Mouse (Mus musculus) T-helper 2 cell (primary cell): ENCODE measurements around the gene Gm49353.

ENCODE experiments used
- in situ Hi-C: fragments of 300-600 bp; cut with MboI, MseI; formaldehyde crosslinking; loops from one replicate; pipeline ENCODE4 v1.15.1; 2025; ENCODE audit warnings: high pct_unique_total_duplicates

Gm49353 gene

DNA sequence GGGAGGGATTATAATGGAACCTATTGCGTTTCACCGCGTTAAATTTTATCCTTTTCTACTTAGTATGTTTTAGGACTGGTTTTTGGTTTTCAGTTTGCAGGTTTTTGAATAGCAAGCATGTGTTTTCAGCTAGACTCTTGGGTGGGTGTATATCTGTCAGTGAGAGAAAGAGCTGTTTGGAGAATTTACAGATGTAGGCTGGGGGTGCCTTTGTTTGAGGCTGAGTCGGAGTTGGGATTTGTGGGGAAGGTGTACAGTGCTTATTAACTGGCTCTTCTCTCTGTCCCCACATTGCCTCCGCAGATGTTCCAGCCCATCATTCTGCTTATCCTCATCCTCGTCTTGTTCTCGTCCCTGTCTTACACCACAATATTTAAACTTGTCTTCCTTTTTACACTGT, at the start of gene Gm49353:
Gm49353 (plus strand) TSS at position 313 of the 400 bp plus-strand sequence.
- in situ Hi-C loops: no loop called here

DNA sequence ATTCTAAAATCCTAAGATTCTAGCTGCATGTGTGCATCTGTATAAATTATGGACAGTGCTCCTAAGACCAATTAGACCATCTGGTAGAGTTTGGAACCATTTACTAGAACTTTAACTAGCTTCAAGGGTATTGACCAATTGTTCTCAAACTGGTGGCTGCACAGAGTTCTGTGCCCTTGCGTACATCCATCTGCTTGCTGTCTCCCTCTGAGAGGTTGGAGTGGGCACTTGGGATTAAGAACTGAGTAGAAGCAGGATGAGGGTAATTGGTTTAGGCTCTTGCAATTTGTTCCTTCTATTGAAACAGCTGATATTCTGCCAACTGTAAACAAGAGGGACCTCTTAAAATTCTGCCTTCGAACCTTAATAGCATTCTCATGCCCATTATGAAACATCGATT, 43.5 kb upstream of the Gm49353 start:
- in situ Hi-C loops: no loop called here

- in situ Hi-C loops: no loop called here
These were observed 37.1 kb upstream of the Gm49353 start for GRCm38 (mm10) chr10:29161664-29162063.

DNA sequence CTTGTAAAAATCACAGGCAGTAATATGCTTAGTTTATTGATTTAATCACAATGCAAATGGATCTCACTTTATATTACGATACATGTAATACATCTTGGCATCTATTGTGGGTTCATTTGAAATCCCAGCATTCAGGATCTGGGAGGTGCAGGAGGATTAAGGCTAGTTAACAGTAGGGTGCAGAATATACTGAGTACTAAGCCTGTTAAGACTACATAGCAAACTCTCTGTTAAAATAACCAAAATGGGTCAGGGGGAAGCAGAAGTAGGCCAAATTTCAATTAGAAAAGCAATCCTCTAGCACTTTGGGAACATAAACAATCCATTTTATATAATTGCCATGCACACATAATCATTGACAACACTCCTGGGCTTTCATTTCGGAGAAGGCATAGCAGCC, 25.0 kb upstream of the Gm49353 start:
- in situ Hi-C loops: no loop called here

- in situ Hi-C loops: no loop called here
These were observed 23.1 kb upstream of the Gm49353 start for GRCm38 (mm10) chr10:29175656-29176055.

DNA sequence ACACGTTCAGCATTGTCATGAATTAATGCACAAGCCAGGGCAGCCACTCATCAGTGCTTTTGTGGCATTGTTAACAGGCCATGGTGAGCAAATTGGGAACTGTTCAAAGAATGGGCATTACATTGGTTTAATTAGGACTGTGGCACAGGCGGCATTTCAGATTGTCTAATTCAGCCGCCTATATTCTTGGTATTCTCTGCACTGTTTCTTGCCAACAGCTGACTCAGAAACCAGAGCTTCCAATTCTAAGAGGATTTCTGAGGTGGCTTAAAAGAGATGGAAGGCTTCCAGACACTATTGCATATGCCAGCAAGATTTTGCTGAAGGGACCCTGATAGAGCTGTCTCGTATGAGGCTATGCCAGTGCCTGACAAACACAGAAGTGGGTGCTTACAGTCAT, 21.9 kb upstream of the Gm49353 start:
- in situ Hi-C loops: no loop called here

- in situ Hi-C loops: no loop called here
These were observed 20.8 kb upstream of the Gm49353 start for GRCm38 (mm10) chr10:29178003-29178402.

GRCm38 (mm10) chr10:29180210-29180609, 18.5 kb upstream of the Gm49353 start:
- in situ Hi-C loops: no loop called here

DNA sequence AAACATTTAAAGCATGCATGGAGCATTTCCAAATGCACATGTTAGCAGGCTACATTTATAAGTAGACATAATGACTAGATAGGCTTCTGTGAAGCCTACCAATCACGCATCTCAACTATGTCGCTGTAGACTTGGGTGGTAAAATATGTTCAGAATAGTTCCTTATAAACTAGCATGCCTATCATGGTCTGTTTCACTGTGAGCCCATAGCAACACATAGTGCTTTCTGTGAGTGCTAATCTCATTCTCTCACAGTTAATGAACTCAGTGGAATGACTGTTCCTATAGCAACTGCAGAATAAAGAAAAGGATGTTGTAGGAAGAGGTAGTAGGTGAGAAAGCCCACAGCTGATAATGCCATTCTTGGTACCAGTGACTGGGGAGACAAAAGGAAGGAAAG, 17.7 kb upstream of the Gm49353 start:
- in situ Hi-C loops: no loop called here

GRCm38 (mm10) chr10:29193769-29194168, 5.0 kb upstream of the Gm49353 start:
- in situ Hi-C loops: no loop called here

DNA sequence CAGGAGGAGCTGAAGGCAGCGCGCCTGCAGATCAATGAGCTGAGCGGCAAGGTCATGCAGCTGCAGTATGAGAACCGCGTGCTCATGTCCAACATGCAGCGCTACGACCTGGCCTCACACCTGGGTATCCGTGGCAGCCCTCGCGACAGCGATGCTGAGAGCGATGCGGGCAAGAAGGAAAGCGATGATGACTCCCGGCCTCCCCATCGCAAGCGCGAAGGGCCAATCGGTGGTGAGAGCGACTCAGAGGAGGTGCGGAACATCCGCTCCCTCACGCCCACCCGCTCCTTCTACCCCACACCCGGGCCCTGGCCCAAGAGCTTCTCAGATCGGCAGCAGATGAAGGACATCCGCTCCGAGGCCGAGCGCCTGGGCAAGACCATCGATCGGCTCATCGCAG, 1.9 kb upstream of the Gm49353 start:
- in situ Hi-C loops: no loop called here

DNA sequence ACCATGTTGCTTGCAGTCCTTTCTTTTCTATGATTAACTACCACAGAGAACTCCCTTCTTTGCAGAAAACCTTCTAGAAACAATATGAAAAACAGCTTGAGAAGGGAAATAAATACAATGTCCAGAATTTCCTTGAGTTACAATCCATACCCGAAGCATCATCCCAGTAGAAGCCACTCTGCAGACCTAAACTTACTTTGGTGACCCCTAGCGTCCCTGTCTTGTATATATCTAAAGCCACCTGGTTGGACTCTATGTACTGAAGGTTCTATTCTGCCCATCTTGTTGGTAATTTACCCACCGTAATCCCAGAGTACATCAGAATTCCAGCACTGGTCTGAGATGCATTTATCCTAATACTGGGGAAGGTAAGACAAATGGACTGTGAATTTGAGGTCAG, 1.1 kb downstream of the Gm49353 start:
- in situ Hi-C loops: no loop called here

- in situ Hi-C loops: no loop called here
These were observed 1.9 kb downstream of the Gm49353 start for GRCm38 (mm10) chr10:29200609-29201008.

DNA sequence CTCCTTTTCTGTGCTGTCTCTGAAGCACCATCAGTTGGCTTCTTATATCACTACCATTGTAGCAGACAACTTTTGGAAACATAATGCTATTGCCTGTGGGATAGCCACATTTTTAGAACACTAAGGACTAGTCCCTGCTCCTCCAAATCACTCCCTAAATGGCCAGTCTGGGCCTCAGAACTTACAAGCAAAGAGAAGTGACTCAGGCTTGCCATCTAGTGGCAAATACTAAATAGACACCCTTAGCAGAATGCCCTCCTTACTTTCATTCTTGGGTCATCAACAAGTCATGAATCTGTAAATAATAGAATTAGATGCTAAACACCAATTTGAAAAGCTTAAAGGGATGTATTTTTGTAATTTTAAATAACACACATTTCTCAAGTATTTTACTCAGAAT, 8.0 kb downstream of the Gm49353 start:
- in situ Hi-C loops: no loop called here

- in situ Hi-C loops: no loop called here
These were observed 10.0 kb downstream of the Gm49353 start for GRCm38 (mm10) chr10:29208735-29209134.

DNA sequence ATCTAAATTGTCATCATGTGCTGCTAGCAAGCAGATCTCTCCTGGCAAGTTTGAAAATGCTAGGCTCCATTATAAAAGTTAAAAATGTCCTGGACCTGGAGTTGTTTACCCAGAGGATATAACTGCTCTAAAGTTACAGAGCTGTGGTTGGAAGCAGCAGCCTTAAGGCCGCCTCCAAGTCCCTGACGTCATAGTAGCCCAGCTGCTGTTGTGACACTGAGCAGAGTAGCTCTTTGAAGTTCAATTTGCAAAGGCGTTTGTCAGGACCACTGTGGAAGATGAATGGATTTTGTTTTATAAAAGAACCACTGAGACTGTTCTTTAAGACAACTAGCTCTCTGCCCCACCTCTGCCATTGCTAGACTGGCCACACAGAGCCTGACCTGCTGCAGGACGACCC, 12.7 kb downstream of the Gm49353 start, which contains the start of gene 9330159F19Rik:
9330159F19Rik (plus strand) TSS at position 154 of the 400 bp plus-strand sequence.
- in situ Hi-C loops: loop anchor here (10.0 kb wide), 1 partner anchor 1117 kb away; no protein-coding TSS in a partner anchor

- in situ Hi-C loops: loop anchor here (10.0 kb wide), 1 partner anchor 1119 kb away; no protein-coding TSS in a partner anchor
These were observed 14.9 kb downstream of the Gm49353 start for GRCm38 (mm10) chr10:29213534-29214100.

DNA sequence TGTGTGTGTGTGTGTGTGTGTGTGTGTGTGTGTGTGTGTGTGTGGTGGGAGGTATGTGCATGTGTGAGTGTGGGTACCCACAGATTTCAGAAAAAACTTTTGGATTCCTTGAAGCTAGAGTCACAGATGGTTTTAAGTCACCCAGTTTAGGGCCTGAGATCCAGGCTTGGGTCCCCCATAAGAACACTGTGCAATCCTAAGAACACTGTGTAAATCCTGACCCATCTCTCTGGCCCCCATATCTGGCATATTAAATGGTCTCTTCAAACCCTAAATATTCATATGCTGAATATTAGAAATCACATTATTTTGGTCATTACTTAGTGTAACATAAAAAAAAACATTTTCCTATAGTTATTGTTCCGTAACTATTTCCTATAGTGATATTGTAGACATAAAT, 18.2 kb downstream of the Gm49353 start:
- in situ Hi-C loops: loop anchor here (10.0 kb wide), 1 partner anchor 1122 kb away; no protein-coding TSS in a partner anchor

GRCm38 (mm10) chr10:29217451-29217850, 18.7 kb downstream of the Gm49353 start:
- in situ Hi-C loops: loop anchor here (10.0 kb wide), 1 partner anchor 1123 kb away; no protein-coding TSS in a partner anchor

- in situ Hi-C loops: no loop called here
These were observed 26.6 kb downstream of the Gm49353 start for GRCm38 (mm10) chr10:29225329-29225728.

DNA sequence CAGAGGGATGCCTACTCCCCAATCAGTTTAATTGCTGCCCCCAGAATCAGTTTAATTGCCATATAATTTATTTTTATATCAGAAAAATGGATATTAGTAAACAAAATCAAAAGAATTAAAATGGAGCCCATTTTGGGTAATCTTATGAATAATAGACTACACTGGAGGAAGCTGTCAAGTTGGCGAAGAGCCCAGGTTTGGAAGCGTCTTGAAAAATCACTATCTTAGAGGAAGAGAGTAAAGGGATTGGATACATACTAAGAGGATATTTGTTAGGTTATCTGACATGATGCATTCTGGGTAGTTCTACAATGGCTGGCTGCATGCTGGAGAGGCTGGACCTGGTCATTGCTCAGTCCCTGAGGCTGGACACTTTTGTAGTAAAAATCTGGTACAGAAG, 32.5 kb downstream of the Gm49353 start:
- in situ Hi-C loops: no loop called here
